Mouse (Mus musculus): Measurements from ENCODE around the gene Lrrk2. TPM values are rescaled to one million over a fixed set of nuclear protein-coding genes. Genes with fewer than 3 reads are reported as not detected.

Lrrk2 gene
- polyA plus RNA-seq, 1 experiment from 2014 or later = 3.9 TPM

- H3K27ac ChIP-seq (ENCODE audit: low read length) = no peak overlapping the region
- ATAC-seq (replicated peaks; ENCODE audit: extremely low read depth, insufficient read depth, low FRiP score) = no peak
- no peak overlapping the region for H3K4me2 ChIP-seq (ENCODE audit: low read depth, low read length)
- H3K4me3 ChIP-seq (ENCODE audit: low read length) = no peak overlapping the region
- H3K27me3 ChIP-seq (ENCODE audit: control insufficient read depth, insufficient read depth, low read length) = no peaks in the 10 kb centered on the region
- WGBS = 91% methylated on average over 7 of the region's 7 CpGs
- H3K9ac ChIP-seq (ENCODE audit: low read length) = no peak overlapping the region
- peaks cover 9% of the 10 kb centered on the region for H3K4me1 ChIP-seq (ENCODE audit: control insufficient read depth, insufficient read depth, low read length)
- H3K36me3 ChIP-seq (ENCODE audit: control insufficient read depth, insufficient read depth) = peaks cover 7% of the 10 kb centered on the region; the same call in 1 of the 2 replicates
- H3K9me3 ChIP-seq (replicated peaks; ENCODE audit: control insufficient read depth, low read length) = no peaks in the 10 kb centered on the region
These were observed 31.1 kb downstream of the Lrrk2 start for GRCm38 (mm10) chr15:91704091-91704490.

- no peak overlapping the region for H3K9ac ChIP-seq (ENCODE audit: low read length)
- no peak overlapping the region for H3K27ac ChIP-seq (ENCODE audit: low read length)
- WGBS = 41% methylated on average over 29 of the region's 29 CpGs
- no peak for ATAC-seq (replicated peaks; ENCODE audit: extremely low read depth, insufficient read depth, low FRiP score)
- no peaks in the 10 kb centered on the region for H3K27me3 ChIP-seq (ENCODE audit: control insufficient read depth, insufficient read depth, low read length)
- 0 out of 2 replicates have a peak, but pooled peaks cover 6% of the 10 kb centered on the region for H3K36me3 ChIP-seq (ENCODE audit: control insufficient read depth, insufficient read depth)
- peak overlapping the region; percentile 29 for H3K4me3 ChIP-seq (ENCODE audit: low read length)
- H3K4me1 ChIP-seq (ENCODE audit: control insufficient read depth, insufficient read depth, low read length) = no peaks in the 10 kb centered on the region
- H3K9me3 ChIP-seq (replicated peaks; ENCODE audit: control insufficient read depth, low read length) = no peaks in the 10 kb centered on the region
- H3K4me2 ChIP-seq (ENCODE audit: low read depth, low read length) = peak overlapping the region; percentile 61
These were observed 36.5 kb downstream of the Lrrk2 start for GRCm38 (mm10) chr15:91709207-91710130.

- Histone ChIP-seq H3K9ac (ENCODE audit: low read length) (no peak overlapping the region), H3K4me1 (ENCODE audit: control insufficient read depth, insufficient read depth, low read length) (no peaks in the 10 kb centered on the region), H3K9me3 (replicated peaks; ENCODE audit: control insufficient read depth, low read length) (no peaks in the 10 kb centered on the region), H3K4me2 (ENCODE audit: low read depth, low read length) (peak overlapping the region; percentile 22; the same call in 1 of the 2 replicates), H3K27me3 (ENCODE audit: control insufficient read depth, insufficient read depth, low read length) (no peaks in the 10 kb centered on the region), H3K36me3 (ENCODE audit: control insufficient read depth, insufficient read depth) (peaks cover 18% of the 10 kb centered on the region), H3K4me3 (ENCODE audit: low read length) (no peak overlapping the region), H3K27ac (ENCODE audit: low read length) (no peak overlapping the region)
- ATAC-seq (replicated peaks; ENCODE audit: extremely low read depth, insufficient read depth, low FRiP score) = no peak; the same call in 1 of the 2 replicates
- WGBS = 54% methylated on average over 14 of the region's 14 CpGs
These were observed 62.4 kb downstream of the Lrrk2 start for GRCm38 (mm10) chr15:91735216-91735922.

GRCm38 (mm10) chr15:91736791-91737533 lies 64.0 kb downstream of the Lrrk2 start:
- no peak overlapping the region for H3K9ac ChIP-seq (ENCODE audit: low read length)
- no peaks in the 10 kb centered on the region for H3K4me1 ChIP-seq (ENCODE audit: control insufficient read depth, insufficient read depth, low read length)
- H3K4me2 ChIP-seq (ENCODE audit: low read depth, low read length) = no peak overlapping the region
- H3K27me3 ChIP-seq (ENCODE audit: control insufficient read depth, insufficient read depth, low read length) = no peaks in the 10 kb centered on the region
- no peak overlapping the region for H3K27ac ChIP-seq (ENCODE audit: low read length)
- H3K4me3 ChIP-seq (ENCODE audit: low read length) = no peak overlapping the region
- H3K9me3 ChIP-seq (replicated peaks; ENCODE audit: control insufficient read depth, low read length) = no peaks in the 10 kb centered on the region
- peaks cover 15% of the 10 kb centered on the region for H3K36me3 ChIP-seq (ENCODE audit: control insufficient read depth, insufficient read depth)
- 43% methylated on average over 15 of the region's 15 CpGs for WGBS
- no peak for ATAC-seq (replicated peaks; ENCODE audit: extremely low read depth, insufficient read depth, low FRiP score)

GRCm38 (mm10) chr15:91738808-91739207 lies 65.8 kb downstream of the Lrrk2 start:
- H3K4me2 ChIP-seq (ENCODE audit: low read depth, low read length) = no peak overlapping the region
- H3K4me3 ChIP-seq (ENCODE audit: low read length) = no peak overlapping the region
- no peak overlapping the region for H3K9ac ChIP-seq (ENCODE audit: low read length)
- H3K36me3 ChIP-seq (ENCODE audit: control insufficient read depth, insufficient read depth) = peaks cover 15% of the 10 kb centered on the region
- 82% methylated on average over 9 of the region's 9 CpGs for WGBS
- no peaks in the 10 kb centered on the region for H3K4me1 ChIP-seq (ENCODE audit: control insufficient read depth, insufficient read depth, low read length)
- H3K27ac ChIP-seq (ENCODE audit: low read length) = no peak overlapping the region
- H3K27me3 ChIP-seq (ENCODE audit: control insufficient read depth, insufficient read depth, low read length) = no peaks in the 10 kb centered on the region
- no peak for ATAC-seq (replicated peaks; ENCODE audit: extremely low read depth, insufficient read depth, low FRiP score)
- no peaks in the 10 kb centered on the region for H3K9me3 ChIP-seq (replicated peaks; ENCODE audit: control insufficient read depth, low read length)

- no peak overlapping the region for H3K27ac ChIP-seq (ENCODE audit: low read length)
- no peak overlapping the region for H3K4me3 ChIP-seq (ENCODE audit: low read length)
- H3K9me3 ChIP-seq (replicated peaks; ENCODE audit: control insufficient read depth, low read length) = no peaks in the 10 kb centered on the region
- H3K4me2 ChIP-seq (ENCODE audit: low read depth, low read length) = no peak overlapping the region
- H3K27me3 ChIP-seq (ENCODE audit: control insufficient read depth, insufficient read depth, low read length) = no peaks in the 10 kb centered on the region
- peaks cover 6% of the 10 kb centered on the region for H3K36me3 ChIP-seq (ENCODE audit: control insufficient read depth, insufficient read depth)
- WGBS = 75% methylated on average over 4 of the region's 4 CpGs
- no peaks in the 10 kb centered on the region for H3K4me1 ChIP-seq (ENCODE audit: control insufficient read depth, insufficient read depth, low read length)
- H3K9ac ChIP-seq (ENCODE audit: low read length) = no peak overlapping the region
- no peak for ATAC-seq (replicated peaks; ENCODE audit: extremely low read depth, insufficient read depth, low FRiP score)
These were observed 72.5 kb downstream of the Lrrk2 start for GRCm38 (mm10) chr15:91745501-91745900.

GRCm38 (mm10) chr15:91752111-91752510 lies 79.1 kb downstream of the Lrrk2 start:
- Histone ChIP-seq H3K4me1 (ENCODE audit: control insufficient read depth, insufficient read depth, low read length) (no peaks in the 10 kb centered on the region), H3K9ac (ENCODE audit: low read length) (no peak overlapping the region), H3K36me3 (ENCODE audit: control insufficient read depth, insufficient read depth) (peaks cover 13% of the 10 kb centered on the region), H3K27ac (ENCODE audit: low read length) (no peak overlapping the region), H3K4me3 (ENCODE audit: low read length) (no peak overlapping the region), H3K4me2 (ENCODE audit: low read depth, low read length) (no peak overlapping the region), H3K9me3 (replicated peaks; ENCODE audit: control insufficient read depth, low read length) (no peaks in the 10 kb centered on the region), H3K27me3 (ENCODE audit: control insufficient read depth, insufficient read depth, low read length) (no peaks in the 10 kb centered on the region)
- no peak for ATAC-seq (replicated peaks; ENCODE audit: extremely low read depth, insufficient read depth, low FRiP score)
- WGBS = 57% methylated on average over 12 of the region's 12 CpGs

GRCm38 (mm10) chr15:91753378-91754080 lies 80.6 kb downstream of the Lrrk2 start:
- H3K4me3 ChIP-seq (ENCODE audit: low read length) = no peak overlapping the region
- no peak overlapping the region for H3K27ac ChIP-seq (ENCODE audit: low read length)
- no peaks in the 10 kb centered on the region for H3K9me3 ChIP-seq (replicated peaks; ENCODE audit: control insufficient read depth, low read length)
- H3K9ac ChIP-seq (ENCODE audit: low read length) = no peak overlapping the region
- no peaks in the 10 kb centered on the region for H3K4me1 ChIP-seq (ENCODE audit: control insufficient read depth, insufficient read depth, low read length)
- H3K4me2 ChIP-seq (ENCODE audit: low read depth, low read length) = no peak overlapping the region
- WGBS = 75% methylated on average over 14 of the region's 14 CpGs
- peaks cover 16% of the 10 kb centered on the region for H3K36me3 ChIP-seq (ENCODE audit: control insufficient read depth, insufficient read depth)
- no peaks in the 10 kb centered on the region for H3K27me3 ChIP-seq (ENCODE audit: control insufficient read depth, insufficient read depth, low read length)
- no peak for ATAC-seq (replicated peaks; ENCODE audit: extremely low read depth, insufficient read depth, low FRiP score)
